Mouse (Mus musculus) T-helper 1 cell (primary cell): ENCODE measurements around the gene Kat14.

ENCODE experiments used
- in situ Hi-C: fragments of 300-600 bp; cut with MboI, MseI; formaldehyde crosslinking; loops from one replicate; pipeline ENCODE4 v1.15.1; 2025; ENCODE audit warnings: high pct_unique_total_duplicates

Gene Kat14

GRCm38 (mm10) chr2:144452364-144453008 is 83.7 kb downstream of the Kat14 start:
- in situ Hi-C loops: loop anchor here (5.0 to 10.0 kb wide), 3 partner anchors 90 to 615 kb away; partner anchors contain the start of gene Rrbp1
